Mouse (Mus musculus): ENCODE data around the gene Zfp109. TPM values are rescaled to one million over a fixed set of nuclear protein-coding genes. Genes with fewer than 3 reads are reported as not detected.
"Not testable (repeated sequence)": the region's sequence is repeated elsewhere in the genome, so short reads cannot be mapped to it uniquely, and the experiment has no call there.

The Zfp109 gene
- polyA plus RNA-seq (2015; fragmentation: Nextera tagmentation; extraction: Ambion mirVana): 5.5 and 6.2 TPM in 2 replicates

DNA sequence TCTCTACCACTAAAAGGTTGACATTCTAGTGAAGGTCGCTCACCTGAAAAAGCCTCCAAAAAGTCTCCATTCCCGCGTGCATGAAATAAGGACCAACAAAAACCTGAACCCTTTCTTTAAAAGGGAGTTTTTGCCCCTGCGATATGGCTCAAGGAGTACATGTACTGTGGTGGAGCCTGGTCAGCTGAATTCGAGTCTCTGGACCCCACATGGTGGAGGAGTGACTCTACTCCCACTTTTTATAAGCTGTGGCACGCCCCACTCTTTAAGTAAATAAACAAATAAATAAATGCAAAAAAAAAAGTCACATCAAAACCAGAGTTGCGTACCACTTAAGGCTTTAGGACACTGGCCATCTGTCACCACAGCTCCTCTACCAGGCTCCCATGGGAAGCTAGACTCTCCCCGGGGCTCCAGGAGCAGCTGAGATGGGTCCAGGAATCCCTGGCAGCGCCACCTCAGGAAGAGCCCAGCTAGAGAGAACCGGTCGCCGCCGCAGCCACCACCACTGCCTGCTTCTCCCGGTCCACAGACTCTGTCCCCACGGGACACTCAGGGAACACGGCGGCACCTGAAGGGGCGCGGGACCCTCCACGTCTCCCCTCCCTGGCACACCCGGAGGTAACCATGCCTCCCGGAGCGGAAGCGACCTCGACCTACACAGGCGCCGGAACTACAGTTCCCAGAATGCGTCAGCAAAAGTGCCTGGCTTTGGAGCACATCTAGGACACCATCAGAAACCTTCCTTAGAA lies at the start of gene Zfp109:
Gene Zfp109 (minus strand): TSS at position 521 of the 752 bp plus-strand sequence.
- H3K4me1 ChIP-seq (replicated peaks; ENCODE audit: control insufficient read depth, insufficient read depth, low read length): peaks cover 10% of the 10 kb centered on the region
- peak within 1 kb of the TSS; percentile 77 for H3K4me2 ChIP-seq (ENCODE audit: low read length)
- 0 out of 2 replicates have a peak, but pooled peaks cover 2% of the 10 kb centered on the region for H3K27me3 ChIP-seq (replicated peaks; ENCODE audit: control insufficient read depth, insufficient read depth, low read length)
- H3K9me3 ChIP-seq (ENCODE audit: control insufficient read depth, low read length): no peaks in the 10 kb centered on the region
- peak within 1 kb of the TSS; percentile 93 for H3K4me3 ChIP-seq (replicated peaks; ENCODE audit: low read length)
- ATAC-seq: peak; percentile 97
- no peaks in the 10 kb centered on the region for H3K36me3 ChIP-seq (ENCODE audit: control insufficient read depth, insufficient read depth)
- H3K27ac ChIP-seq (ENCODE audit: low read length): no peak within 1 kb of the TSS
- WGBS: 4% methylated on average over 28 of the region's 28 CpGs
- peak within 1 kb of the TSS; percentile 88 for H3K9ac ChIP-seq (replicated peaks; ENCODE audit: low read depth, low read length)

DNA sequence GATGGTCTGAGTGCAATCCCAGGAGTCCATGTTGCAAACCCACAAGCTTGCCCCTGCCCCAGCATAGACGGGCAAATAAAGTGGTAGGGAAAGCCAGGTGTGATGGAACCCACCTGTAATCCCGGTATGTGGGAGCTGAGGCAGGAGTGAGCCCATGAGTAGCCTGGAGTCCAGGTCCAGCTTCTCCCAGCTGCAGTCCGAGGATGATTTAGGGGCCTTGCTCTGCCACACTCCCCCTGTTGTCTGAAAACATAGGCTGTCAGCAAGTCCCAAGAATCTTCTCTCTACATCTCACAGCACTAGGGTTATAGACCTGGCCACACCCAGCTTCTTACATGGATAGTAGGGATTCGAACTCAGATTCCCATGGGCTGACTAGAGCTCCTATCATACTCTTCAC lies 49.6 kb upstream of the Zfp109 start:
- no peaks in the 10 kb centered on the region for H3K9me3 ChIP-seq (ENCODE audit: control insufficient read depth, low read length)
- H3K4me1 ChIP-seq (replicated peaks; ENCODE audit: control insufficient read depth, insufficient read depth, low read length): no peaks in the 10 kb centered on the region
- H3K36me3 ChIP-seq (ENCODE audit: control insufficient read depth, insufficient read depth): peaks cover 24% of the 10 kb centered on the region
- ATAC-seq: no peak
- H3K27ac ChIP-seq (ENCODE audit: low read length): no peak overlapping the region
- no peak overlapping the region for H3K4me3 ChIP-seq (replicated peaks; ENCODE audit: low read length)
- H3K4me2 ChIP-seq (ENCODE audit: low read length): no peak overlapping the region
- WGBS: 84% methylated on average over 4 of the region's 4 CpGs
- H3K9ac ChIP-seq (replicated peaks; ENCODE audit: low read depth, low read length): no peak overlapping the region
- H3K27me3 ChIP-seq (replicated peaks; ENCODE audit: control insufficient read depth, insufficient read depth, low read length): no peaks in the 10 kb centered on the region

GRCm38 (mm10) chr7:24286090-24286489 lies 48.7 kb upstream of the Zfp109 start:
- Histone ChIP-seq H3K36me3 (ENCODE audit: control insufficient read depth, insufficient read depth) (peaks cover 16% of the 10 kb centered on the region), H3K27ac (ENCODE audit: low read length) (no peak overlapping the region), H3K4me3 (replicated peaks; ENCODE audit: low read length) (no peak overlapping the region), H3K9ac (replicated peaks; ENCODE audit: low read depth, low read length) (no peak overlapping the region), H3K4me1 (replicated peaks; ENCODE audit: control insufficient read depth, insufficient read depth, low read length) (no peaks in the 10 kb centered on the region), H3K4me2 (ENCODE audit: low read length) (no peak overlapping the region), H3K9me3 (ENCODE audit: control insufficient read depth, low read length) (no peaks in the 10 kb centered on the region), H3K27me3 (replicated peaks; ENCODE audit: control insufficient read depth, insufficient read depth, low read length) (no peaks in the 10 kb centered on the region)
- no peak for ATAC-seq
- WGBS: 52% methylated on average over 4 of the region's 4 CpGs

- Histone ChIP-seq H3K4me1 (replicated peaks; ENCODE audit: control insufficient read depth, insufficient read depth, low read length) (no peaks in the 10 kb centered on the region), H3K36me3 (ENCODE audit: control insufficient read depth, insufficient read depth) (no peaks in the 10 kb centered on the region), H3K27me3 (replicated peaks; ENCODE audit: control insufficient read depth, insufficient read depth, low read length) (no peaks in the 10 kb centered on the region), H3K9me3 (ENCODE audit: control insufficient read depth, low read length) (no peaks in the 10 kb centered on the region), H3K4me2 (ENCODE audit: low read length) (no peak overlapping the region), H3K4me3 (replicated peaks; ENCODE audit: low read length) (no peak overlapping the region), H3K27ac (ENCODE audit: low read length) (no peak overlapping the region), H3K9ac (replicated peaks; ENCODE audit: low read depth, low read length) (no peak overlapping the region)
- WGBS: 56% methylated on average over 4 of the region's 4 CpGs
- ATAC-seq: no peak
These were observed 43.4 kb upstream of the Zfp109 start for GRCm38 (mm10) chr7:24280858-24281145.

DNA sequence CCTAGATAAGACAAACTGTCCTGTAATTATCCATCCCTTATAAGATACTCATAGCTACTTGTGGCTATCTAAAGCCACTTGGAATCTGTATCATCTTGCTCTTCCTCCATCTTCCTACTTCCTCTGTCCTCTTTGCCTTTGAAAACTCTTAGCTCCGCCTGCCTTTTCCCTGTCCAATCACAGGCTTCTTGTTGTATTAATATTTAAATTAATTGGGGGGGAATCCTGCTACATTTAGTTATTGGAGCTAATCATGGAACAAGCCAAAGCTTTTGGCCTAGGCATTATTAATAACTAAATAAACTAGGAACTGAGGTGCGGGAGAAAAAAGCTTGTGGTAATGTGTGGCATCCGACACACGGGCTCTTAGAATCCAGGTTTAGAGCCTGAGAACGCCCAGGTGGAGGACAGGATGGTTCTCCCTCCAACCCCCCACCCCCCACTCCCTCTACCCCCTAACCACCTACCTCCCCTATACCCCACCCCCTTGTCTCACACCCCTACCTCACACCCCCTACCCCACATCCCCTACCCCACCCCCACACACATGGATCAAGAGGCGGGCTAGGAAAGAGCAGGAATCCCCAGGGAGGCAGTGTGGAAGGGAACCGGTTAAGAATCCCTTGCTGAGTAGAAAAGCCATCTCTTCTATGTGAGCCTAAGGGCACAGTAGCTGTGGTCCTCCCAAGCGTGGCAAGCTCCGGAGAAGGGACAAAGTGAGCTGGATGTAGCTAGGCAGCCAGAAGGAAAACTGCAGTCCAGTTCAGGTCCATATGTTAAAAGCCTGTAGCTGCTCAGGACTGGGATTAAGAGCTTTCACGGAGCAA lies 42.9 kb upstream of the Zfp109 start:
- Histone ChIP-seq H3K4me2 (ENCODE audit: low read length) (no peak overlapping the region), H3K27me3 (replicated peaks; ENCODE audit: control insufficient read depth, insufficient read depth, low read length) (no peaks in the 10 kb centered on the region), H3K4me1 (replicated peaks; ENCODE audit: control insufficient read depth, insufficient read depth, low read length) (no peaks in the 10 kb centered on the region), H3K9me3 (ENCODE audit: control insufficient read depth, low read length) (no peaks in the 10 kb centered on the region), H3K36me3 (ENCODE audit: control insufficient read depth, insufficient read depth) (no peaks in the 10 kb centered on the region), H3K4me3 (replicated peaks; ENCODE audit: low read length) (no peak overlapping the region), H3K27ac (ENCODE audit: low read length) (no peak overlapping the region), H3K9ac (replicated peaks; ENCODE audit: low read depth, low read length) (no peak overlapping the region)
- no peak for ATAC-seq
- WGBS: 62% methylated on average over 10 of the region's 10 CpGs

GRCm38 (mm10) chr7:24278771-24279170 lies 41.4 kb upstream of the Zfp109 start:
- H3K27me3 ChIP-seq (replicated peaks; ENCODE audit: control insufficient read depth, insufficient read depth, low read length); H3K27ac ChIP-seq (ENCODE audit: low read length); H3K9ac ChIP-seq (replicated peaks; ENCODE audit: low read depth, low read length); H3K4me1 ChIP-seq (replicated peaks; ENCODE audit: control insufficient read depth, insufficient read depth, low read length); H3K4me2 ChIP-seq (ENCODE audit: low read length); ATAC-seq; H3K9me3 ChIP-seq (ENCODE audit: control insufficient read depth, low read length); H3K4me3 ChIP-seq (replicated peaks; ENCODE audit: low read length); H3K36me3 ChIP-seq (ENCODE audit: control insufficient read depth, insufficient read depth): not testable (repeated sequence)
- WGBS: 81% methylated on average over 3 of the region's 3 CpGs

DNA sequence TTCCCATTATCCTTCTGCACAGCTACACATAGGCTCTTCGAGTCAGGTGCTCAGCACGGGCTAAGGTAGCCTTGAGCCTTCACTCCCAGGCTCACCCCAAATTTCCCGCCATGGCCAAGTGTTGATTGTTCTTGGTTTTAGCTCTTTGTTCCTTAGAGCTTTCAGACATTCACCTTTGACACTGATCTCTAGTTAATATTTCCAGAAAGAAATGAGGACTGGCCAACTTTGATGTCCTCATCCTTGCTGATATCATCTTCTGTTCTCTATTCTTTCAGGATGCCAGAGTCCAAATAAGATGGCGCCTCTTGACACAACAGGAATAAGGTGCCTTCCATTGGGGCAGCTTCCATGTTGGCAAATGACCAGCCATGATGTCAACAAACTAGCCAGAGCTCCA lies 37.1 kb upstream of the Zfp109 start:
- no peak overlapping the region for H3K9ac ChIP-seq (replicated peaks; ENCODE audit: low read depth, low read length)
- no peaks in the 10 kb centered on the region for H3K27me3 ChIP-seq (replicated peaks; ENCODE audit: control insufficient read depth, insufficient read depth, low read length)
- no peaks in the 10 kb centered on the region for H3K9me3 ChIP-seq (ENCODE audit: control insufficient read depth, low read length)
- 98% methylated on average over 4 of the region's 4 CpGs for WGBS
- ATAC-seq: no peak
- H3K27ac ChIP-seq (ENCODE audit: low read length): no peak overlapping the region
- H3K4me1 ChIP-seq (replicated peaks; ENCODE audit: control insufficient read depth, insufficient read depth, low read length): peaks cover 6% of the 10 kb centered on the region
- H3K4me3 ChIP-seq (replicated peaks; ENCODE audit: low read length): no peak overlapping the region
- peaks cover 8% of the 10 kb centered on the region; the same call in 1 of the 2 replicates for H3K36me3 ChIP-seq (ENCODE audit: control insufficient read depth, insufficient read depth)
- no peak overlapping the region for H3K4me2 ChIP-seq (ENCODE audit: low read length)

DNA sequence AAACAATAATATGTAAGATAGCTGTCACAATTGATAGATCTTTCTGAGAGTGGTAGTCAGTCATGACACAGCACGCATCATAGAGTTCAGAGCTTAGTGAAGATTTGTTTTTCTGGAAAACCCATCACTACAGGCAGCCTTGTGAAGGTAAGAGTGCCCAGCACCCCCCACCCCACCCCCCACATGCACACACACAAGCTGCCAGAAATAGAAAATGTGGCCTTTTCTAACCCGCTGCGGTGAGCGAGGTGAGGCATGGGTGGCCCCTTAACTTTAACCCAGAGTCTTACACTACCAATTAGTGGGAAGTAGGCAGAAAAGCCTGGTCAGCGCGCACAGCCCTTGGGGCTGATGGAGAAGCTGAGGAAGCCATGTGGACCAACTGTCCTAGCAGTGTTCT lies 33.8 kb upstream of the Zfp109 start:
- Histone ChIP-seq H3K27ac (ENCODE audit: low read length) (no peak overlapping the region), H3K9me3 (ENCODE audit: control insufficient read depth, low read length) (no peaks in the 10 kb centered on the region), H3K36me3 (ENCODE audit: control insufficient read depth, insufficient read depth) (peaks cover 8% of the 10 kb centered on the region; the same call in 1 of the 2 replicates), H3K4me2 (ENCODE audit: low read length) (no peak overlapping the region), H3K9ac (replicated peaks; ENCODE audit: low read depth, low read length) (no peak overlapping the region), H3K27me3 (replicated peaks; ENCODE audit: control insufficient read depth, insufficient read depth, low read length) (no peaks in the 10 kb centered on the region), H3K4me3 (replicated peaks; ENCODE audit: low read length) (no peak overlapping the region), H3K4me1 (replicated peaks; ENCODE audit: control insufficient read depth, insufficient read depth, low read length) (peaks cover 7% of the 10 kb centered on the region)
- ATAC-seq: no peak
- 91% methylated on average over 6 of the region's 6 CpGs for WGBS

GRCm38 (mm10) chr7:24270288-24270672 lies 32.9 kb upstream of the Zfp109 start, which contains the start of gene Zfp93:
TSS of gene Zfp93 (plus strand) at chr7:24270420.
- Histone ChIP-seq H3K36me3 (ENCODE audit: control insufficient read depth, insufficient read depth) (peaks cover 8% of the 10 kb centered on the region; the same call in 1 of the 2 replicates), H3K4me1 (replicated peaks; ENCODE audit: control insufficient read depth, insufficient read depth, low read length) (peaks cover 7% of the 10 kb centered on the region), H3K4me2 (ENCODE audit: low read length) (peak within 1 kb of the TSS; percentile 92), H3K27ac (ENCODE audit: low read length) (peak within 1 kb of the TSS; percentile 67), H3K27me3 (replicated peaks; ENCODE audit: control insufficient read depth, insufficient read depth, low read length) (no peaks in the 10 kb centered on the region), H3K4me3 (replicated peaks; ENCODE audit: low read length) (peak within 1 kb of the TSS; percentile 83), H3K9ac (replicated peaks; ENCODE audit: low read depth, low read length) (peak within 1 kb of the TSS; percentile 95), H3K9me3 (ENCODE audit: control insufficient read depth, low read length) (no peaks in the 10 kb centered on the region)
- peak; percentile 96 for ATAC-seq
- 0% methylated on average over 12 of the region's 12 CpGs for WGBS

All from forebrain, embryonic 16.5 days (tissue).